Mouse (Mus musculus) adrenal gland, postnatal 0 days (tissue): ENCODE results near the gene Olfr194. TPM values are rescaled to one million over a fixed set of nuclear protein-coding genes. Genes with fewer than 3 reads are reported as not detected.

ENCODE experiments used
- polyA plus RNA-seq: library from polyadenylated mRNA; unstranded; fragments of >200 nt; fragmentation: Nextera tagmentation; extraction: Ambion mirVana; gene quantifications from 2 replicates; pipeline ENCODE4 v1.2.1, GENCODE M21; 2015

Olfr194 gene
- not detected in 2 replicates for polyA plus RNA-seq

DNA sequence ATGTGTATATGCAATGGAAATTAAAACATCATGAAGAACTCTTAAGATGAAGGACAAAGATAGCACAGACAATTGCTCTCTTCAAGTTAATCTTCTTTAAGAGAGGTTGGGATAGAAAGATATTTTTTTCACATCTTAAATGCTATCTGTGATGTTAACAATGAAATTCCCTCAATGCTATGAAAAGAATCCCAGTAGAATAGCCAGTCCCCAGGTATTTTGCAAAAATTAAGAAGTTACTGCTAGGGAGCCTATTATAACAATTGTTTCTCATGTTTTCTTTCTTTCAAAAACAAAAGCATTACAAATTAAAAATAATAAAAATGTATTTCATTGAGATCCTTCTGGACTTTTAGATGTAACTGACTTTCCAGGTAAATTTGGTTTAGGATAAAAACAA lies at the start of gene Olfr194:
Gene Olfr194, minus strand, starts transcription at position 101 of the 400 bp plus-strand sequence.

DNA sequence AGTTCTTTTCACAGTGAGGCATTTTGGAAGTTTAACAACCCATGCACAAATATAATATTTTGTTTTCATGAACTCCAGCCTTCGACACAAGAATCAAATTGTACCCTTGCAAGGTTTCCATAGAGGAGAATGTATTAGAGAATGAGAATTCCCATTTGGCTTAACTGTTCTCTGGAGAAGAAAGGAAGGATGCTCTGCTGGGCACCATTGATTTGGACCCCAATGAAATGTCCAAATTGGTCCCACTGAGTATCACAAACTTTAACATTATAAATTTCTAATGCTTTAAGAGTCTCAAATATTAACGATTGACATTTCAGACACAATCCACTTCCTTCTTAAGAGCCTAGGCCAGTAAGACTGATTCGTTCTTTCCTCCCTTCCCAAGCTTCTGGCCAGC lies 49.5 kb upstream of the Olfr194 start, which contains the start of gene Olfr196:
Gene Olfr196, minus strand, starts transcription at position 101 of the 400 bp plus-strand sequence.

DNA sequence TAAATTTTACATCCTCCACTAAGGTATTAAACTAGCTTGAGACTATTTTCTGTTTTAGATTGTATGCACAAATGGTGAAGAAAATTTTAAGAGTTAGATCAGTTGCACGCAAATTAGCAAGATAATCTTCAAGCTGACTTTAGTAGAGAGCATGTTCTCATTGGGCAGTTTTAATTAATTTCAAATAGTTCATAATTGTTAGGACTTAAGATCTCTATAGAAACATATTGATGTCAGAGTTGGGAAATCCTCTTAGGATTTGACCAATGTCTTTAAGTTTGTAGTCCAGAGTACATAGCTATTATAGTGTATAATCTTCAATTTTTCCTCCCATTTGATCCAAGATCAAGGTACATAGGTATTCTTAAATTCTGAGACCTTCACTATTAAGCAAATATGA lies 25.9 kb upstream of the Olfr194 start, which contains the start of gene Olfr195:
Gene Olfr195, plus strand, starts transcription at position 301 of the 400 bp plus-strand sequence.

DNA sequence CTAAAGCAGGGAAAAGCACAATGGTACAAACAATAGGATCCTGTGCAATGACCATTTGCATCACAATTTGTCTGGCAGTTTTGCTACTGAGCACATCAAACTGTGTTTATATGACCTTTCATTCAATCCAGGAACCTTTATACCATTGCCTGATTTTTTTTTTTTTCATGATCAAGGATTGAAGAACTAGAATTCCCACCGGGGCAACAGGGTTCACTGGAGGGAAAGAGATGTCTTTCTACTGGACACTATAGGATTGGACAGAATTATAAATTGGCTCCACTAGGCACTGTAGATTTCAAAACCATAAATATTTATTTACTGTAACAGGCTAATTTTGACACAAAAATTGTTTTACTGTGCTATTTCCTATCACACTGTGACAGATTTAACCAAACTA lies 9.1 kb downstream of the Olfr194 start, which contains the start of gene Olfr193:
Gene Olfr193, minus strand, starts transcription at position 101 of the 400 bp plus-strand sequence.

DNA sequence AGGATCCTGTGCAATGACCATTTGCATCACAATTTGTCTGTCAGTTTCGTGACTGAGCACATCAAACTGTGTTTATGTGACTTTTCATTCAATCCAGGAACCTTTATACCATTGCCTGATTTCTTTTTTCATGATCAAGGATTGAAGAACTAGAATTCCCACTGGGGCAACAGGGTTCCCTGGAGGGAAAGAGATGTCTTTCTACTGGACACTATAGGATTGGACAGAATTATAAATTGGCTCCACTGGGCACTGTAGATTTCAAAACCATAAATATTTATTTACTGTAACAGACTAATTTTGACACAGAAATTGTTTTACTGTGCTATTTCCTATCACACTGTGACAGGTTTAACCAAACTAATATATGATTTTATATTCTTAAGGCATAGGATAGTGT lies 31.1 kb downstream of the Olfr194 start, which contains the start of gene Olfr191:
Gene Olfr191, minus strand, starts transcription at position 101 of the 400 bp plus-strand sequence.

DNA sequence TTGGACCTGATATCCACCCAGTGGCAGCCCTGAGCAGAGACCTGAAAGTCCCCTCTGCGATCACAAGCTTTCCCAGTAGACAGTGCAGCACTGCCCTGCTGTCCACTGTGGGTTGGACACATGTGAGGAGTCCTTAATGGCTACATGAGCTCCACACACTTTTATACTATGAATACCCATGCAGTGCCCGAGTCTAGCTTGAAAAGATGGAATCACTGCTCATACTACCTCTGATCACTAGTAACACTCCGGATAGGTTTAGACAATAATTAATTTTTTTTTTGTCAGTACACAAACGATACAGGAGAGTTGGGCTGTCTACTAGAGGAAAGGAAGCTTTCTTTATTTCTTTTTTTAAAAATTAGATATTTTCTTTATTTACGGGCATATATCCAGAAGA lies 43.0 kb downstream of the Olfr194 start, which contains the start of gene Olfr190:
Gene Olfr190, minus strand, starts transcription at position 101 of the 400 bp plus-strand sequence.

Other genes starting within 250 kb of the Olfr194 start
- gene Olfr177, start 246.3 kb downstream of the Olfr194 start, polyA plus RNA-seq = not detected in 2 replicates
- not detected in 2 replicates for gene Olfr178, start 229.0 kb downstream of the Olfr194 start, polyA plus RNA-seq
- not detected in 2 replicates for gene Olfr181, start 192.3 kb downstream of the Olfr194 start, polyA plus RNA-seq
- gene Olfr180, start 191.7 kb downstream of the Olfr194 start, polyA plus RNA-seq = not detected in 2 replicates
- gene Olfr183, start 125.7 kb downstream of the Olfr194 start, polyA plus RNA-seq = not detected in 2 replicates
- not detected in 2 replicates for gene Olfr186, start 90.8 kb downstream of the Olfr194 start, polyA plus RNA-seq
- not detected in 2 replicates for gene Olfr187, start 81.3 kb downstream of the Olfr194 start, polyA plus RNA-seq
- gene Olfr190, start 43.1 kb downstream of the Olfr194 start, polyA plus RNA-seq = not detected in 2 replicates
- gene Olfr191, start 31.2 kb downstream of the Olfr194 start, polyA plus RNA-seq = not detected in 2 replicates
- not detected in 2 replicates for gene Olfr193, start 9.2 kb downstream of the Olfr194 start, polyA plus RNA-seq
- not detected in 2 replicates for gene Olfr195, start 26.0 kb upstream of the Olfr194 start, polyA plus RNA-seq
- gene Olfr196, start 49.4 kb upstream of the Olfr194 start, polyA plus RNA-seq = not detected in 2 replicates
- gene Olfr198, start 82.5 kb upstream of the Olfr194 start, polyA plus RNA-seq = not detected in 2 replicates
- gene Olfr199, start 98.7 kb upstream of the Olfr194 start, polyA plus RNA-seq = not detected in 2 replicates
- gene Olfr201, start 151.6 kb upstream of the Olfr194 start, polyA plus RNA-seq = not detected in 2 replicates
- gene Olfr202, start 165.7 kb upstream of the Olfr194 start, polyA plus RNA-seq = not detected in 2 replicates
- gene Olfr203, start 177.8 kb upstream of the Olfr194 start, polyA plus RNA-seq = not detected in 2 replicates
- gene Olfr204, start 197.2 kb upstream of the Olfr194 start, polyA plus RNA-seq = not detected in 2 replicates
- not detected in 2 replicates for gene Olfr205, start 210.1 kb upstream of the Olfr194 start, polyA plus RNA-seq
- not detected in 2 replicates for gene Olfr206, start 228.2 kb upstream of the Olfr194 start, polyA plus RNA-seq
- not detected in 2 replicates for gene Olfr209, start 242.9 kb upstream of the Olfr194 start, polyA plus RNA-seq